Mouse (Mus musculus): ENCODE measurements around the gene Cpm.
"Not testable (repeated sequence)": the region's sequence is repeated elsewhere in the genome, so short reads cannot be mapped to it uniquely, and the experiment has no call there.

Cpm gene

GRCm38 (mm10) chr10:117702024-117702833, 72.9 kb downstream of the Cpm start:
- no peak for DNase-seq (ENCODE audit: low spot score in 2 of 2)

DNA sequence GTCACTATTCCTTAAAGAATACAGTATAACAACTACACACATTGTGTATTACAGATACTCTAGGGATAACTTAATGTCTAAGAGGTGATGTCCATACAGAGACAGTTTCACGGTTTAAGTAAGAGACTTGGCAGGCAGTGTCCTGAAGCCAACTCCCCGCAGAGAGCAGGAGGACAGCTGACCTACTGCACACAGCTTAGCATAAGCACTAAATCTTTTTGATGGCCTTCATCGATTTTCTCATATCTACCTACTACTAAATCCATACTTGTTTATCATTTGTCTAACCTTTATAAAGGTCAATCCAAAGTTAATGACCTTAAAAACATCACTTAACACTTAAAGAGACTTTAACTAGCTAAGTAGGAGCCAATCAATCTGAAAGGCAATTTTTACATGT, 74.2 kb downstream of the Cpm start:
- no peak for DNase-seq (ENCODE audit: low spot score in 2 of 2)

DNA sequence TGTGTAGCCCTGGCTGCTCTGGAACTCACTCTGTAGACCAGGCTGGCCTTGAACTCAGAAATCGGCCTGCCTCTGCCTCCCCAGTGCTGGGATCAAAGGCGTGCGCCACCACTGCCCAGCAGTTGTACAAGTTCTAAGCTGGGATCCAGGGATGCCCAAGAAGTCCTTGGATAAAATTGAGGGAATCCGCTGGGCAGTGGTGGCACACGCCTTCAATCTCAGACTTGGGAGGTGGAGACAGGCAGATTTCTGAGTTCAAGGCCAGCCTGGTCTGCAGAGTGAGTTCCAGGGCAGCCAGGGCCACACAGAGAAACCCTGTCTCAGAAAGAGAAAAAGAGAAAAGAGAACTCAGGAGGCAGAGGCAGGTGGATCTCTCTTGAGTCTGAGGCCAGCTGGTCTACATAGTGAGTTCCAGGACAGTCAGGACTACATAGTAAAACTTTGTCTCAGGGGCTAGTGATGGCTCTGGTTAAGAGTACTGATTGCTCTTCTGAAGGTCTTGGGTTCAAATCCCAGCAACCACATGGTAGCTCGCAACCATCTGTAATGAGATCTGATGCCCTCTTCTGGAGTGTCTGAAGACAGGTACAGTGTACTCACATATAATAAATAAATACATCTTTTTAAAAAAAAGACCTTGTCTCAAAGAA, 75.1 kb downstream of the Cpm start:
- not testable (repeated sequence) for DNase-seq (ENCODE audit: low spot score in 2 of 2)

DNA sequence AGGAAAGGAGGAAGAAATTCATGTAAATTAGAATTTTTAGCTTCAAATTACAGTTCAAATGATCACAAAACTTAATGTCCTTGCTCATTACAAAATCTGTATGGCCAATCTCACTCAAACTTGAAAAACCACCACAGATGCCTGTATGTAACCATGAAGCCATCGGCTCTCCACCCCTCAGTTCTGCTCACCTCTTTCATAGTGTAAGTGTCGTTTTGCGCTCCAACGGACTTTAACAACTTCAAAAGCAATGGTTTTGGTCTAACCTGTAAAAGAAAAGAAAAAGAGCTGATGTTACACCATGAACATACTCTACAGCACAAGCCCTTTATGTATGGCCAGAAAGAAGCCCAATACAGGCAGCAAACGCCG, 75.7 kb downstream of the Cpm start:
- DNase-seq (ENCODE audit: low spot score in 2 of 2), result no peak

GRCm38 (mm10) chr10:117705806-117706205, 76.5 kb downstream of the Cpm start:
- no peak for DNase-seq (ENCODE audit: low spot score in 2 of 2)

DNA sequence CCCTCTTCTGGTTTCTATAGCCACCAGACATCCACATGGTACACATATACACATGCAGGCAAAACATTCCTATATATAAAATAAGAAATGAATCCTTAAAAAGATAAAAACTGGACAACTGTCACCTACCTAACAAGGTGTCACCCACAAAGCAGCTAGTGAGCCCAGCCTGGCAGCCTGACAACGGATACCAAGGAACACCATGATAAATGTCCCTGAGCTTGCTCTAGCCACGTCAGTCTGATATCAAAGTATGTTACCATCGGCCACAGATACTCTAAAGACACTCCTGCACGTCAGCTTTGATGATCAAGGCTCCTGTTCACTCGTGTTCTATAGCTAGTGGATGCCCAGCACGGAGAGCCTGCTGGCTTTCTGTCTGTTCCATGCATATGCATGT, 77.1 kb downstream of the Cpm start:
- no peak for DNase-seq (ENCODE audit: low spot score in 2 of 2)

GRCm38 (mm10) chr10:117707114-117707838, 78.0 kb downstream of the Cpm start:
- DNase-seq (ENCODE audit: low spot score in 2 of 2), result no peak

DNA sequence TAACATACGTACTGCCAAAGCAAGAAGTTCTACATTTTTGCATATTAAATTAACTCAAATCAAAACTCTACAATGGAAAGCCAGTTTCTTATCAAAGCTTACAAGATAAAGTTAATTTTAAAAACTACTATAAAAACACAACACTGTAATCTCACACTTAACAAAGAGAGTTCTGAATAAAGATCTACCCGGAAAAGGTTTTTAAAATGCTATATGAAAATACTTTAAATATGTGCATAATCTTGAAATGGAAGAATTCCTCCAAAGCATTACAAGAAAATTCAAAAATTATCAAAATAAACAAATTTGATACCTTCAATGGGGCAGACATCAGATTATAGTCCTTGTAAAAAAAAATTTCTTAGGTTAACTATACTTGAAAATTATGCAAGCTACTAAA, 79.1 kb downstream of the Cpm start:
- no peak for DNase-seq (ENCODE audit: low spot score in 2 of 2)

GRCm38 (mm10) chr10:117708856-117709255, 79.6 kb downstream of the Cpm start:
- no peak for DNase-seq (ENCODE audit: low spot score in 2 of 2)

- DNase-seq (ENCODE audit: low spot score in 2 of 2), result no peak
These were observed 80.1 kb downstream of the Cpm start for GRCm38 (mm10) chr10:117709326-117709830.

- DNase-seq (ENCODE audit: low spot score in 2 of 2), result peak; percentile 47 to 48
These were observed 80.8 kb downstream of the Cpm start for GRCm38 (mm10) chr10:117709930-117710603.

GRCm38 (mm10) chr10:117710604-117711141, 81.4 kb downstream of the Cpm start, which contains the start of gene Mdm2:
Gene Mdm2 (minus strand): TSS chr10:117710758.
- peak; percentile 85 to 95 for DNase-seq (ENCODE audit: low spot score in 2 of 2)

GRCm38 (mm10) chr10:117711408-117711807, 82.1 kb downstream of the Cpm start:
- no peak for DNase-seq (ENCODE audit: low spot score in 2 of 2)

DNA sequence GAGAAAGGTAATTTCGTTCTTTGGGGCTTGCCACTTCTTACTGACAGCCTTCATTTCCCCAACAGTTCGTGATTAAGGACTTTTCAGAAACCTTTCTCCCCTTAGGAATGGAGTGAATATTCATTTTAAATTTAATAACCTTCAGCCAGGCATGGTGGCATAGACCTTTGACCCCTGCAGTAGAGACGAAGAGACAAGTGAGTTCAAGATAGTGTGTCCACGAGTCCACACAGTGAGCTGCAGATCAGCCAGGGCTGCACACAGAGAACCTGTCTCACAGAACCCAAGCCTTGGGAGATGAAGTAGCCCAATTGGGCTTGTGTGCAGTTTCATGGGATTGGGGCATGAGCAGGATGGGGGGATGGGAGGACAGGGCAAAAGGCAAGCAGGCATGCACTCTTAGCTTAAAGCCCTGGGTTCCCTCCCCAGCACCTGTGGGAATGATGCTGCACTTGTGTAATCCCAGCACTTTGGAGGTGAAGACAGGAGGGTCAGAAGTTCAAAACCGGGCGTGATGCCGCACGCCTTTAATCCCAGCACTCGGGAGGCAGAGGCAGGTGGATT, 83.0 kb downstream of the Cpm start:
- no peak for DNase-seq (ENCODE audit: low spot score in 2 of 2)

- no peak for DNase-seq (ENCODE audit: low spot score in 2 of 2)
These were observed 83.6 kb downstream of the Cpm start for GRCm38 (mm10) chr10:117712871-117713270.

GRCm38 (mm10) chr10:117713466-117713865, 84.2 kb downstream of the Cpm start:
- no peak for DNase-seq (ENCODE audit: low spot score in 2 of 2)

- DNase-seq (ENCODE audit: low spot score in 2 of 2), result no peak
These were observed 84.8 kb downstream of the Cpm start for GRCm38 (mm10) chr10:117714048-117714545.

- no peak for DNase-seq (ENCODE audit: low spot score in 2 of 2)
These were observed 85.7 kb downstream of the Cpm start for GRCm38 (mm10) chr10:117714928-117715500.

DNA sequence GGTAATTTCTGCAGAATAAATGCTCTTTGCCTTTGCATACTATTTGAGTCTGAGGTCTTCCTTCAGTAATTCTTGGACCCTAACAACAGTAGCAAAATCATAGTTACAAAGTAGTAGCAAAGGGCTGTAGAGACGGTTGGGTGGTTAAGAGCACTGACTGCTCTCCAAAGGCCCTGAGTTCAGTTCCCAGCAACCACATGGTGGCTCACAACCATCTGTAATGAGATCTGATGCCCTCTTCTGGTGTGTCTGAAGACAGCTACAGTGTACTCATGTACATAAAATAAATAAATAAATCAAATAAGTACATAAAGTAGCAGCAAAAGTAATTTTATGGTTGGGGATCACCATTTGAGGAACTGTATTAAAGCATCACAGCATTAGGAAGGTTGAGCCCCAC, 86.4 kb downstream of the Cpm start:
- not testable (repeated sequence) for DNase-seq (ENCODE audit: low spot score in 2 of 2)

DNA sequence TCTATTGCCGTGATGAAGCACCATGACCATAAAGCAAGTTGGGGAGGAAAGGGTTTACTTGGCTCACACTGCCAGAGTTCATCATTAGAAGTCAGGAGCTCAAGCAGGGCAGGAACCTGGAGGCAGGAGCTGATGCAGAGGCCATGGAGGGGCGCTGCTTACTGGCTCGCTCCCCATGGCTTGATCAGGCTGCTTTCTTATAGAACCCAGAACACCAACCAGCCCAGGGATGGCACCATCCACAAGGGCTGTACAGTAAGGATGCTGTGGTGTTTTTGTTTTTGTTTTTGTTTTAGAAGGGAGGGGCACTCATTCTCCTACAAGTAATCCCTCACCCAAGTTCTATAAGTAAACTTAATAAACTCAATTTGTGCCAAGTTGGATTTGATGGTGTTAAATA, 87.4 kb downstream of the Cpm start:
- DNase-seq (ENCODE audit: low spot score in 2 of 2), result no peak

- no peak for DNase-seq (ENCODE audit: low spot score in 2 of 2)
These were observed 88.3 kb downstream of the Cpm start for GRCm38 (mm10) chr10:117717583-117717982.
